Mouse (Mus musculus): ENCODE data around the gene Dirc2. TPM values are rescaled to one million over a fixed set of nuclear protein-coding genes. Genes with fewer than 3 reads are reported as not detected.

The Dirc2 gene
- polyA plus RNA-seq, 1 experiment = 35.1 TPM

GRCm38 (mm10) chr16:35691606-35692005 is 77.5 kb downstream of the Dirc2 start:
- Histone ChIP-seq H3K4me3 (ENCODE audit: insufficient read depth, low read depth, low read length) (no peak overlapping the region), H3K27me3 (replicated peaks; ENCODE audit: control insufficient read depth, insufficient read depth, low read length) (no peaks in the 10 kb centered on the region), H3K4me1 (ENCODE audit: control insufficient read depth, insufficient read depth, low read length) (no peaks in the 10 kb centered on the region), H3K36me3 (ENCODE audit: control insufficient read depth, insufficient read depth, low read length) (no peaks in the 10 kb centered on the region), H3K27ac (ENCODE audit: insufficient read depth, low read depth, low read length) (no peak overlapping the region)
- WGBS = 90% methylated on average over 7 of the region's 7 CpGs
- DNase-seq = no peak
- TF ChIP-seq POLR2A (IDR thresholded peaks at IDR 0.05; ENCODE audit: low read depth, low read length) (no peak), CTCF (conservative IDR thresholded peaks at IDR 0.05; ENCODE audit: insufficient read depth, insufficient read length, low read depth, low read length) (no peak)

- 78% methylated on average over 7 of the region's 7 CpGs for WGBS
- H3K36me3 ChIP-seq (ENCODE audit: control insufficient read depth, insufficient read depth, low read length) = no peaks in the 10 kb centered on the region
- H3K27ac ChIP-seq (ENCODE audit: insufficient read depth, low read depth, low read length) = no peak overlapping the region
- H3K27me3 ChIP-seq (replicated peaks; ENCODE audit: control insufficient read depth, insufficient read depth, low read length) = no peaks in the 10 kb centered on the region
- no peak overlapping the region for H3K4me3 ChIP-seq (ENCODE audit: insufficient read depth, low read depth, low read length)
- H3K4me1 ChIP-seq (ENCODE audit: control insufficient read depth, insufficient read depth, low read length) = no peaks in the 10 kb centered on the region
- TF ChIP-seq POLR2A (IDR thresholded peaks at IDR 0.05; ENCODE audit: low read depth, low read length) = no peak
- no peak for TF ChIP-seq CTCF (conservative IDR thresholded peaks at IDR 0.05; ENCODE audit: insufficient read depth, insufficient read length, low read depth, low read length)
- no peak for DNase-seq
These were observed 82.7 kb downstream of the Dirc2 start for GRCm38 (mm10) chr16:35686491-35686890.

- DNase-seq = no peak
- 50% methylated on average over 13 of the region's 13 CpGs for WGBS
- Histone ChIP-seq H3K27ac (ENCODE audit: insufficient read depth, low read depth, low read length) (no peak overlapping the region), H3K36me3 (ENCODE audit: control insufficient read depth, insufficient read depth, low read length) (no peaks in the 10 kb centered on the region), H3K27me3 (replicated peaks; ENCODE audit: control insufficient read depth, insufficient read depth, low read length) (no peaks in the 10 kb centered on the region), H3K4me1 (ENCODE audit: control insufficient read depth, insufficient read depth, low read length) (no peaks in the 10 kb centered on the region), H3K4me3 (ENCODE audit: insufficient read depth, low read depth, low read length) (no peak overlapping the region)
- TF ChIP-seq CTCF (conservative IDR thresholded peaks at IDR 0.05; ENCODE audit: insufficient read depth, insufficient read length, low read depth, low read length) (no peak), POLR2A (IDR thresholded peaks at IDR 0.05; ENCODE audit: low read depth, low read length) (no peak)
These were observed 84.1 kb downstream of the Dirc2 start for GRCm38 (mm10) chr16:35685027-35685426.

GRCm38 (mm10) chr16:35681327-35682108 is 87.6 kb downstream of the Dirc2 start:
- DNase-seq = no peak
- Histone ChIP-seq H3K27ac (ENCODE audit: insufficient read depth, low read depth, low read length) (no peak overlapping the region), H3K27me3 (replicated peaks; ENCODE audit: control insufficient read depth, insufficient read depth, low read length) (no peaks in the 10 kb centered on the region), H3K4me3 (ENCODE audit: insufficient read depth, low read depth, low read length) (no peak overlapping the region), H3K4me1 (ENCODE audit: control insufficient read depth, insufficient read depth, low read length) (no peaks in the 10 kb centered on the region), H3K36me3 (ENCODE audit: control insufficient read depth, insufficient read depth, low read length) (no peaks in the 10 kb centered on the region)
- WGBS = 59% methylated on average over 17 of the region's 17 CpGs
- TF ChIP-seq CTCF (conservative IDR thresholded peaks at IDR 0.05; ENCODE audit: insufficient read depth, insufficient read length, low read depth, low read length) = no peak
- no peak for TF ChIP-seq POLR2A (IDR thresholded peaks at IDR 0.05; ENCODE audit: low read depth, low read length)

GRCm38 (mm10) chr16:35678476-35678875 is 90.7 kb downstream of the Dirc2 start:
- Histone ChIP-seq H3K27me3 (replicated peaks; ENCODE audit: control insufficient read depth, insufficient read depth, low read length) (no peaks in the 10 kb centered on the region), H3K4me1 (ENCODE audit: control insufficient read depth, insufficient read depth, low read length) (no peaks in the 10 kb centered on the region), H3K36me3 (ENCODE audit: control insufficient read depth, insufficient read depth, low read length) (no peaks in the 10 kb centered on the region), H3K27ac (ENCODE audit: insufficient read depth, low read depth, low read length) (no peak overlapping the region), H3K4me3 (ENCODE audit: insufficient read depth, low read depth, low read length) (no peak overlapping the region)
- TF ChIP-seq CTCF (conservative IDR thresholded peaks at IDR 0.05; ENCODE audit: insufficient read depth, insufficient read length, low read depth, low read length) = no peak
- no peak for TF ChIP-seq POLR2A (IDR thresholded peaks at IDR 0.05; ENCODE audit: low read depth, low read length)
- 25% methylated on average over 3 of the region's 3 CpGs for WGBS
- DNase-seq = no peak

- Histone ChIP-seq H3K27ac (ENCODE audit: insufficient read depth, low read depth, low read length) (no peak overlapping the region), H3K4me3 (ENCODE audit: insufficient read depth, low read depth, low read length) (no peak overlapping the region), H3K36me3 (ENCODE audit: control insufficient read depth, insufficient read depth, low read length) (no peaks in the 10 kb centered on the region), H3K27me3 (replicated peaks; ENCODE audit: control insufficient read depth, insufficient read depth, low read length) (no peaks in the 10 kb centered on the region), H3K4me1 (ENCODE audit: control insufficient read depth, insufficient read depth, low read length) (no peaks in the 10 kb centered on the region)
- no peak for DNase-seq
- TF ChIP-seq CTCF (conservative IDR thresholded peaks at IDR 0.05; ENCODE audit: insufficient read depth, insufficient read length, low read depth, low read length) = no peak
- TF ChIP-seq POLR2A (IDR thresholded peaks at IDR 0.05; ENCODE audit: low read depth, low read length) = no peak
- WGBS = 67% methylated on average over 8 of the region's 8 CpGs
These were observed 91.5 kb downstream of the Dirc2 start for GRCm38 (mm10) chr16:35677511-35678113.

- 70% methylated on average over 4 of the region's 4 CpGs for WGBS
- Histone ChIP-seq H3K27ac (ENCODE audit: insufficient read depth, low read depth, low read length) (no peak overlapping the region), H3K27me3 (replicated peaks; ENCODE audit: control insufficient read depth, insufficient read depth, low read length) (no peaks in the 10 kb centered on the region), H3K36me3 (ENCODE audit: control insufficient read depth, insufficient read depth, low read length) (no peaks in the 10 kb centered on the region), H3K4me3 (ENCODE audit: insufficient read depth, low read depth, low read length) (no peak overlapping the region), H3K4me1 (ENCODE audit: control insufficient read depth, insufficient read depth, low read length) (no peaks in the 10 kb centered on the region)
- no peak for TF ChIP-seq POLR2A (IDR thresholded peaks at IDR 0.05; ENCODE audit: low read depth, low read length)
- TF ChIP-seq CTCF (conservative IDR thresholded peaks at IDR 0.05; ENCODE audit: insufficient read depth, insufficient read length, low read depth, low read length) = no peak
- no peak for DNase-seq
These were observed 104.3 kb downstream of the Dirc2 start for GRCm38 (mm10) chr16:35664847-35665246.
